Mouse (Mus musculus): ENCODE measurements around the gene Gm20388. TPM values are rescaled to one million over a fixed set of nuclear protein-coding genes. Genes with fewer than 3 reads are reported as not detected.

Gm20388 gene
- polyA plus RNA-seq, 1 experiment from 2014 or later, result not detected

DNA sequence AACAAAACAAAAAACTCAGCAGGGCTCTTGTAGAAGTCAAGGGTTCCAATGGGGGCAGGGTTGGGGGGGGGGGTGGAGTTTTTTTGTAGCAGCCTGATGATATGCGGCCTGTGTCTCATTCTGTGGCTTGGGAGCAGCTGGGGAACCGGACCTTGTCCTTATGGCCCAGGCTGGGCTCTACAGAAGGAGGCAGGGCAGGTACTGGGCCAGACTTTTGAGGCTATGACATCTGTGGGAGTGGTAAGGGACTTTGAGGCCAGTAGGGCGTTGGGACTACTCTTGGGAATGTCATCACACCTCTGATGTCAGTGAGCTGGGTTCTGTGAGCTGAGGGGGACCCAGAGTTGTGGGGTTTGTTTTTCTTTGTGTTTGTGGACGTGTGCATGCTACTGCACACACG lies 584.8 kb downstream of the Gm20388 start:
- Histone ChIP-seq H3K9ac (no peak overlapping the region), H3K4me2 (no peak overlapping the region), H3K27me3 (peaks cover 9% of the 10 kb centered on the region), H3K27ac (no peak overlapping the region), H3K9me3 (no peaks in the 10 kb centered on the region), H3K4me3 (no peak overlapping the region), H3K36me3 (no peaks in the 10 kb centered on the region), H3K4me1 (peaks cover 86% of the 10 kb centered on the region)
- 80% methylated on average over 5 of the region's 5 CpGs for WGBS
- no peak for ATAC-seq (ENCODE audit: insufficient number of reproducible peaks, insufficient read depth, low FRiP score, low TSS enrichment, low read depth)

DNA sequence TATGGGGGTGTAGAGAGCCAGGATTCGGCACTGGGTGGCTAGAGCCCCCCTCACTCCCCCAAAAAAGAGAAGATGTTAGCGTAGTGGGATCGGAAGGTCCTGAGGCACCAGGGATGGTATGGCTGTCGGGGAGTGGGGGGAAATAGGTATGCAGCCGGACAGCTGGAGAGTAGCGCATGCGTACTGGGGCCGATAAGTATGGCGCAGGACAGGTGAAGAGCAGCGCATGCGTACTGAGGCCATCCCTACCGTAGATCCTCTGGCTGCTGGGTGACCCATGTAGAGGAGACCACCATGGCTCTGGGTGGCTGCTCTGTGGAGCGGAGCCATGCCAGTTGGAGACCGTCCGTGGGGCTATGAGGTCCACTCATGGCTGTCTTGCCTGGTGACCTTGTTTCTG lies 585.8 kb downstream of the Gm20388 start:
- H3K4me2 ChIP-seq, result no peak overlapping the region
- peaks cover 83% of the 10 kb centered on the region for H3K4me1 ChIP-seq
- H3K4me3 ChIP-seq, result no peak overlapping the region
- no peaks in the 10 kb centered on the region for H3K9me3 ChIP-seq
- H3K27me3 ChIP-seq, result no peaks in the 10 kb centered on the region
- H3K36me3 ChIP-seq, result no peaks in the 10 kb centered on the region
- no peak for ATAC-seq (ENCODE audit: insufficient number of reproducible peaks, insufficient read depth, low FRiP score, low TSS enrichment, low read depth)
- H3K9ac ChIP-seq, result no peak overlapping the region
- 98% methylated on average over 15 of the region's 15 CpGs for WGBS
- no peak overlapping the region for H3K27ac ChIP-seq

DNA sequence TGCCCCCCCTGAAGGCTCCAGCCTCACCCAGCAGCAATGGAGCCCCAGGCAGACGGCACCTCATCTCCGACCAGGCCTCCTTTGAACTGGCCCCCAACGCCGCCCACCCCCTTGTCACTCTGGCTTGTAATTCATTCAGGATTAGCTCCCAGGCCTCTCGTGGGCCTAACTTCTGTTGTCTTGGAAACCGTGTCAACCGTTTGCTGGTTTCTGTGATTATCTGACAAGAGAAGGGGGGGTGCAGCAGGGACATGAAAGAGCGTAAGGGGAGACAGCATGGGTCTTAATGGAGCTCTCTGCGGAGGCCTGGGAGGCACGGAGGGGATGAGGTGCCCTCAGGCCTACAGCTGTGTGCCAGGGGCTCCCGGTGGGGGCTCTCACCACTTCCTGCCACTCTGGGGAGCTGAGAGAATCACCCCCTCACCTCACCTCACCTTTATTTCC lies 586.9 kb downstream of the Gm20388 start:
- Histone ChIP-seq H3K9me3 (no peaks in the 10 kb centered on the region), H3K9ac (0 out of 2 replicates have a peak overlapping the region, but pooled peaks have one; percentile 51), H3K27ac (0 out of 2 replicates have a peak overlapping the region, but pooled peaks have one; percentile 34), H3K27me3 (no peaks in the 10 kb centered on the region), H3K36me3 (no peaks in the 10 kb centered on the region), H3K4me1 (peaks cover 78% of the 10 kb centered on the region), H3K4me2 (peak overlapping the region; percentile 14; the same call in 1 of the 2 replicates), H3K4me3 (no peak overlapping the region)
- 14% methylated on average over 11 of the region's 11 CpGs for WGBS
- ATAC-seq (ENCODE audit: insufficient number of reproducible peaks, insufficient read depth, low FRiP score, low TSS enrichment, low read depth), result no peak

- peak overlapping the region; percentile 51; the same call in 1 of the 2 replicates for H3K9ac ChIP-seq
- no peaks in the 10 kb centered on the region for H3K36me3 ChIP-seq
- H3K4me2 ChIP-seq, result peak overlapping the region; percentile 14; the same call in 1 of the 2 replicates
- H3K4me1 ChIP-seq, result peaks cover 79% of the 10 kb centered on the region
- H3K4me3 ChIP-seq, result no peak overlapping the region
- 34% methylated on average over 4 of the region's 4 CpGs for WGBS
- no peak; the same call in 1 of the 2 replicates for ATAC-seq (ENCODE audit: insufficient number of reproducible peaks, insufficient read depth, low FRiP score, low TSS enrichment, low read depth)
- H3K27me3 ChIP-seq, result no peaks in the 10 kb centered on the region
- 0 out of 2 replicates have a peak overlapping the region, but pooled peaks have one; percentile 34 for H3K27ac ChIP-seq
- no peaks in the 10 kb centered on the region for H3K9me3 ChIP-seq
Measured at GRCm38 (mm10) chr8:120498349-120498831, 587.7 kb downstream of the Gm20388 start.

DNA sequence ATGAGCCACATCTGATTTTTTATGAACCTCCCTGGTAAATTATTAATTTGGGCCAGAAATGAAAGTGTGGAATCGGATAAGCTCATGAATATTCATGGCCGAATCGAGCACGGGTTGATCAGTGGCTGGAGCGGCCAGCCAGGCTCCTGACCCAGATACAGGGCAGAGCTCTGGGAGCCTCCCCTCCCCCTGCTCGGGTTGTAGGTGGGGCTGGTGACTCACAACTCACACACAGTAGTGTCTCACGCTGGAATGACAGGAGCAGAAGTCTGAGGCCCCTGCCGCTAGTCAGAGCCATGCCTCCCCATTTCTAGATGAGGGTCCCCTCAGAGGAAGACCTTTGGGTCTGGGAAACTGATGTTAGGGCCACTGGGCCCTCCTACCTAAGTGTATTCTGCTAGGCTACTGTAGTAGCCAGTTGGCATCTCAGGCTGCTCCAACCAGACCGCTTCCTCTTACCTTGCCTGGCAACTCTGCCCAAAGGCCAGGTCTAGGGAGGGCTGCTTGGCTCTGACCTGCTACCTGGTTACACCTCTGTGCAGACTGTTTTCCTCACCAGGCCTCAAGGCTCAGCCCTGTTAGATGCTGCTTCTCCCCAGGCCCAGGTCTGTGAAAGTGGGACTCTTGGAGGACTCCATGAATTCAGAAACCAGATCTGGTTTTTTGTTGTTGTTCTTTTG lies 588.4 kb downstream of the Gm20388 start:
- Histone ChIP-seq H3K27me3 (no peaks in the 10 kb centered on the region), H3K36me3 (no peaks in the 10 kb centered on the region), H3K27ac (0 out of 2 replicates have a peak overlapping the region, but pooled peaks have one; percentile 34), H3K4me2 (0 out of 2 replicates have a peak overlapping the region, but pooled peaks have one; percentile 14), H3K9ac (peak overlapping the region; percentile 51; the same call in 1 of the 2 replicates), H3K4me1 (peaks cover 78% of the 10 kb centered on the region), H3K9me3 (no peaks in the 10 kb centered on the region), H3K4me3 (no peak overlapping the region)
- WGBS, result 26% methylated on average over 9 of the region's 9 CpGs
- ATAC-seq (ENCODE audit: insufficient number of reproducible peaks, insufficient read depth, low FRiP score, low TSS enrichment, low read depth), result no peak

DNA sequence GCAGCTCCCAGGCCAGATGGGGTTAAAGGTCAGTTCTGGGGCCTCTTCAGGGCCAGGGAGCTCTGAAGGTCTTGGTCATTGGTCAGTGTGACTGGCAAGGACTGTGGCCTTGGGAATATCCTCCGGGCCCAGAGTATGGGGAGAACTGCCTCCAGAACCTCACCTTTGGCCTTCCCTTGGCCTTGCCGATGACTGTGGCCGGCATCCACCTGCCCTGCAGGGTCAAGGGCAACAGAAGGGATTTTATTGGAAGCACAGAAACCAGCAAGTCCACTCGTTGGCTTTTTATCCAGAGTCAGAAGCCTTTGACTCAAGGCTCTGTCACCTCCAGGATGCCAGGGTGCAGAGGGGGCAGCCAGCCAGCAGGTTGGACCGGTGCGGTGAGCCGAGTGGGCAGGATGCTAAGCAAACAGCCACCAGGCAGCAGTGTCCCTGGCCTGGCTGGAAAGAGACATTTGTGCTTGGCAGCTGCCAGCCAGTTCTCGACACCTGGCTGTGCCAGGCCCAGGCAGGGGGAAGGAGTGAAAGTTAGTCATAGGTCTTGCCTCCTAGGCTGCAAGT lies 590.1 kb downstream of the Gm20388 start:
- H3K27ac ChIP-seq, result no peak overlapping the region
- H3K36me3 ChIP-seq, result no peaks in the 10 kb centered on the region
- H3K4me3 ChIP-seq, result no peak overlapping the region
- WGBS, result 64% methylated on average over 8 of the region's 8 CpGs
- no peaks in the 10 kb centered on the region for H3K9me3 ChIP-seq
- H3K9ac ChIP-seq, result no peak overlapping the region
- peaks cover 78% of the 10 kb centered on the region for H3K4me1 ChIP-seq
- H3K27me3 ChIP-seq, result no peaks in the 10 kb centered on the region
- H3K4me2 ChIP-seq, result no peak overlapping the region
- no peak for ATAC-seq (ENCODE audit: insufficient number of reproducible peaks, insufficient read depth, low FRiP score, low TSS enrichment, low read depth)

GRCm38 (mm10) chr8:120501426-120501825 lies 590.8 kb downstream of the Gm20388 start:
- peaks cover 83% of the 10 kb centered on the region for H3K4me1 ChIP-seq
- no peak for ATAC-seq (ENCODE audit: insufficient number of reproducible peaks, insufficient read depth, low FRiP score, low TSS enrichment, low read depth)
- H3K4me3 ChIP-seq, result no peak overlapping the region
- 72% methylated on average over 5 of the region's 5 CpGs for WGBS
- peak overlapping the region; percentile 16; the same call in 1 of the 2 replicates for H3K9ac ChIP-seq
- no peaks in the 10 kb centered on the region for H3K9me3 ChIP-seq
- no peak overlapping the region for H3K4me2 ChIP-seq
- H3K36me3 ChIP-seq, result no peaks in the 10 kb centered on the region
- H3K27ac ChIP-seq, result no peak overlapping the region
- H3K27me3 ChIP-seq, result no peaks in the 10 kb centered on the region

DNA sequence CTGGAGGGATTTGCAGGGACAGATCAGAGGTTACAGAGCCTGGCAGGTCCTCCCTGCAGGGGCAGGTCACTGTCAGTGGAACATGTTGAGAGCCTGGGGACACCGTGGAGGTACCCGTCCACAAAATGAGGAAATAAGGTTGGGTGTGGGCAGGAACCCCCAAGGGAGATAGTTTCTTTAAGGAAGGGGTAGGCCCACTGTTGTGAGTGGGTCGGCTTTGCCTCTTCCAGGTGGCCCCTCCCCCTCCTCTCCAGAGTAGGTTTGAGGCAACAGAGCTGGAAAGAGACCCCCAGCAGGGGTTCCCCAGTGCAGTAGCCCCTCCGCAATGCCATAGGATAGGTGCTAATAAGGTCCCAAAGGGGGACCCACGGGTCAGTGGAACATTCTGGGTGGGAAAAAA lies 591.8 kb downstream of the Gm20388 start:
- Histone ChIP-seq H3K27me3 (no peaks in the 10 kb centered on the region), H3K4me1 (peaks cover 77% of the 10 kb centered on the region), H3K27ac (no peak overlapping the region), H3K36me3 (no peaks in the 10 kb centered on the region), H3K4me2 (no peak overlapping the region), H3K4me3 (no peak overlapping the region), H3K9ac (no peak overlapping the region), H3K9me3 (no peaks in the 10 kb centered on the region)
- WGBS, result 51% methylated on average over 5 of the region's 5 CpGs
- ATAC-seq (ENCODE audit: insufficient number of reproducible peaks, insufficient read depth, low FRiP score, low TSS enrichment, low read depth), result no peak

DNA sequence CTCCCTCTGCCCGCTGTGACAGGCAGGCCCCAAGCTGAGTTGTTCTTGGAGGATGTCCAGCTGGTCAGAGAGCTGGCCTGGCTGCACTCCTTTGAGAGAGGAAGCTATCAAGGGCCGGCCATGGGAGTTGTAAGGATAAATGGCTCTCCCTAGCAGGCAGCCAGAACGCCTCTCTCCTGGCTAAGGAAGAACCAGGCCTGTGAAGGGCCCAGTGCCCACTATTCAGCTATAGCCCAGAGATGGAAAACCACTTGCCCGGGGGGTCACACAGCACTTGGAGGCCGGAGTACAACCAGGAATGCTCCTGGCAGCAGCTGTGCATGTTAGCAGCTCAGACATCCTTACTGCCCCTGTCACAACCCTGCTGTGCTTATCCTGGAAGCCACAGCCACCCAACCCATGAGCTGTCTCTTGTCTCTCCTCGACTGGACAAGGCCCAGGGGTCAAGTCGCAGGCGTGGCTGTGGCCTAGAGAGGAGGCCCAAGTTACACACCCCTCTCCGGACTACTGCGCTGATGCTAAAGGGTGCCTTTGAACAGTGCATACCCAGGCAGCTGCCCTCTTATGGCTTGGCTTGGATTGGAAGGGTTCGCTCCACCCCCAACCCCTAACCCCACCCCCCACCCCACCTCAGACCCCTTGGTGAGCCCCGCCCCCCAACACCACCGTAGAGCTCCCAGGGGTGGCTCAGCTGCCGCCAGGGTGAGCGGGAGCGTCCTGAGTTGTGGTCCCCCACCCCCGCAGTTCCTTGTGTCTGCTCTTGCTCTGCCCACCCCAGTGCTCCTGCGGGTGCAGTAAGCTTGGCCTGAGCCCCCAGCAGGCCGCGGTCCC lies 593.8 kb downstream of the Gm20388 start:
- H3K4me3 ChIP-seq, result peak overlapping the region; percentile 25
- no peak for ATAC-seq (ENCODE audit: insufficient number of reproducible peaks, insufficient read depth, low FRiP score, low TSS enrichment, low read depth)
- H3K27ac ChIP-seq, result peak overlapping the region; percentile 55; the same call in 1 of the 2 replicates
- H3K27me3 ChIP-seq, result no peaks in the 10 kb centered on the region
- no peaks in the 10 kb centered on the region for H3K9me3 ChIP-seq
- H3K36me3 ChIP-seq, result no peaks in the 10 kb centered on the region
- H3K4me1 ChIP-seq, result peaks cover 77% of the 10 kb centered on the region
- peak overlapping the region; percentile 60 for H3K9ac ChIP-seq
- peak overlapping the region; percentile 59 for H3K4me2 ChIP-seq
- WGBS, result 9% methylated on average over 19 of the region's 20 CpGs

- no peaks in the 10 kb centered on the region for H3K27me3 ChIP-seq
- ATAC-seq (ENCODE audit: insufficient number of reproducible peaks, insufficient read depth, low FRiP score, low TSS enrichment, low read depth), result no peak
- peaks cover 80% of the 10 kb centered on the region for H3K4me1 ChIP-seq
- H3K36me3 ChIP-seq, result no peaks in the 10 kb centered on the region
- 1% methylated on average over 19 of the region's 19 CpGs for WGBS
- peak overlapping the region; percentile 25 for H3K4me3 ChIP-seq
- peak overlapping the region; percentile 59 for H3K4me2 ChIP-seq
- H3K9ac ChIP-seq, result peak overlapping the region; percentile 60
- peak overlapping the region; percentile 55; the same call in 1 of the 2 replicates for H3K27ac ChIP-seq
- H3K9me3 ChIP-seq, result no peaks in the 10 kb centered on the region
Measured at GRCm38 (mm10) chr8:120505082-120505511, 594.5 kb downstream of the Gm20388 start.
